Mouse (Mus musculus) lung, postnatal 0 days (tissue): Measurements from ENCODE around the gene Rai1.

Experiments used
- CTCF ChIP-seq: IDR thresholded peaks from 2 replicates; pipeline ENCODE4 v1.5.1; 2016; ENCODE audit warnings: antibody characterized with exemption, mild to moderate bottlenecking
- EP300 ChIP-seq: IDR thresholded peaks from 2 replicates; pipeline ENCODE4 v1.6.1; 2016; ENCODE audit warnings: antibody characterized with exemption, mild to moderate bottlenecking, control low read depth

DNA sequence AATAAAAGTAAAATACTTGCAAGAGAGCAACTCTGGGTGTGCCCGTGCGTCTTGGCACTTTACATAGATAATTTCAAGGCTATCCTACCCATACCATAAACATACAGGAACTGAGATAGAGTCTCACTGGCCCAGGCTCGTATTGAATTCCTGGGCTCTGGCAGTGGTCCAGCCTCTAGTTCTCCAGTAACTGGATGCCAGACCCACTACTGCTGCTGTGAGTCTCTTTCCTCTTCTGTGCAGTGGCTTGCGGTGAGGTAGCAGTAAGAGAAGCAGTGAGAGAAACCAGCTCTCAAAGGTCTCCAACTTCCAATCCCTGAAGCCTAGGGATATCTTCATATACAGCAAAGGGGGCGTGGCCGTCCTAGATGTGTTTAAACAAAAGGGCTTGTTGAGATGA is 2.1 kb upstream of the Rai1 start:
- TF ChIP-seq CTCF (no peak), EP300 (no peak)
